Mouse (Mus musculus) liver, adult 2 months (tissue): ENCODE data around the gene Brinp1.

Source experiments
- CTCF ChIP-seq: fragments of 200-500 bp; IDR thresholded peaks from 2 replicates; pipeline ENCODE4 v1.5.1; 2011; ENCODE audit warnings: low read depth, low read length, control low read depth
- POLR2A ChIP-seq: fragments of 200-500 bp; IDR thresholded peaks from 2 replicates; pipeline ENCODE4 v1.6.1; 2011; ENCODE audit warnings: low read length, control low read depth; ENCODE audit not compliant: insufficient read depth; ENCODE audit errors: extremely low read depth

- TF ChIP-seq CTCF (no peak), POLR2A (no peak)
Observed at GRCm38 (mm10) chr4:68953131-68953551, 1.1 kb downstream of the Brinp1 start.
